Mouse (Mus musculus) MEL-GATA-1-ER (cell line): ENCODE data around the gene Slc12a1.
"Not testable (repeated sequence)": the region's sequence is repeated elsewhere in the genome, so short reads cannot be mapped to it uniquely, and the experiment has no call there.

Experiments
- DNase-seq: peaks from one replicate; pipeline ENCODE4 v3.0.0-alpha.2; 2012; ENCODE audit warnings: low read depth; ENCODE audit errors: extremely low read depth

Slc12a1 gene

DNA sequence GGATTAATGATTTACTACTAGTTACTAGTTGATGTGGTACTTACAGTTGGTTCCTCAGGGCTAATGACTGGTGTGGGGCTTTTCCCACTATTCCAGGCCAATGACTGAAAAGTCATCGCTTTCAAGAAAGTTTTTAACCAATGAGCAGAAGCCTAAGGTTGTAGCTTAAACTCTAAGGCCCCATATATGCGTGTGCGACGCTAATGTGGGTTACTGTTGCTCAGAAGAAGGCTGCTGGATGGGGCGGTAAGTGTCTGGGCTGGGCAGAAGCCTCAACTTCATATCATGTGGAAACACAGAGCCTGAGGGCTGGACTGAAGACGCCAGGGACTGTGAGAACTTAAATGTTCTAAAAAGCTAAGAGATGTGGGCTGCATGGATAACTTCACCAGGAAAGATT is at the start of gene Slc12a1:
Slc12a1 (plus strand) TSS at position 118 of the 400 bp plus-strand sequence.
- DNase-seq = no peak

DNA sequence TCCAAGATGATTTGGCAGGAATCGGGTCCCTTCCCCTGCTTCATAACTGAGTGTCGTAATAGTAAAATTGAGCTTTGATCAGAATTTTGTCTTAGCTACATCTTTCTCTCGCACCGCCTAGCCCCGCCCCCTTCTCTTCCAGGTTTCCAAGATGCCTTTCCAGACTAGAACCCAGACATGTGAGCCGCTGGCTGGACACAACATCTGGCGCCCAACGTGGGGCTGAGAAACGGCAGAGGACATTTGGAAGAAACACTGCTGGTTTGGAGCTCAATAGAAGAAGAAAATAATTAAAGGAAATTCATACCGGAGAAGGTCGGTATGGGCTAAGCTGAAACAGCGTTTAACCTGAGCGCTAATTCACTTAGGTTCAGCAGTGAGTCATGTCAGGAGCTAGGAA is 47.8 kb upstream of the Slc12a1 start:
- not testable (repeated sequence) for DNase-seq

DNA sequence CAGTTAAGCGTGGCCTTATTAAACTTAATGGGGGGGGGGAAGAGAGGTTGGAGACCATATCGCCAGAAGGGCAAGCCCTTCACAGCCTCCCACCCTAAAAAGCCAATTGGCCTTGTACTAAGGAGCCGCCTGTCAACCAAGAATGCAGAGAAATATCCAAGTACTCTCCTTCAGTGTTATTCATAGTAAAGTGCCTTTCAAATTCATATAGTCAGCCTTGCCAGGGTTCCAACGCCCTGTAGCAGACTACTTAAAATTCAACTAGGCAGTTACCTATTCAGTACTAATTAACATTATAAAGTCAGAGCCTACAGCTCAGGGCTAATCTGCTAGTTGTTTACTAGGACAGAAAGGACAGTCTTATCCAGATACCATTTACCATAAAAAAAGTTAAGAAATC is 45.8 kb upstream of the Slc12a1 start:
- not testable (repeated sequence) for DNase-seq

DNA sequence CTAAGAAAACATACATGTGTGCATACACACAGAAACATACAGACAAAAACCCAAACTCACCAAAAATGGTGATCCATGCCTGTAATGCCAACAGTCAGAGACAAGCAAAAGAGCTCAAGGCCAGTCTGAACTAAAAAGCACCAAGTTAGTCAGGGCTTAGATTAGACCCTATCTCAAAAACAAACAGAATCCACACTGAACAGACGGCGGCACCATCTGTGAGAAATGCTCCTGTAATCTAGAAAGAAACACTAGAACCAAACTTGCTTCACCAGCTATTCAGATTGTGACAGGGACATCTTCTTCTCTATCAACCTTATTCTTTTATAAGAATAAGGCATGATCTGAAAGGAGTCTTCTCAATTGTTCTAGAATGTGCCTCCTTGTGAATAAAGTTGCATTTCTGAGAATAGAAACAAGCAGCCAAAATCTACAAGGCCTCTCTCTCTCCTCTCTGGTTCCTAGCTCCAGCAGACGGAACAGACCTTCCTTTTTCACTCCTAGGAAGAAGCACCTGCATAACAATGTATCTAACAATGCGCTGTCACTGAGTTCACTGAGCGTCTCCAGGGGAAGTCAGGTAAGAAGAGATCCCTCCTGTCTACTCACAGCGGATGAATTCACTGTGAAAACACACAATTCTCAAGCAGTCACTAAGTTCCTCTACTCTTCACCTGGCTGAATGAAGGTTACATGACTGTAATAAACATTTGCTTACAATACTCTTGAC is 32.8 kb upstream of the Slc12a1 start:
- DNase-seq = no peak

DNA sequence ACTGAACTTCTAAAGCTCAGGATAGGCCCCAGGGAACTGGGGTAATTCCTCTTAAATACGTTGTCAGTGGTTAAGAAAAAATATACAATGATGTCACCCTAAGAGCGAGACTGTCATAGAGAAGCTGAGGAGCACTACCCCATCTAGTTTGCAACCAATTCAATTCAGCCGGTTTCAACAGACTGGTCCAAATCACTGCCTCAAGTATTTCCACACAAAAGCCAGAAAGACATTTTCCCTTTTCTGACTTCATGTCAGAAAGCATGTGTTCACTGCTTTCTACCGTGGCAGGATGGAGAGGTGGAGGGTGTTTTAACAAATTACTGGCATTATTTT is 30.0 kb upstream of the Slc12a1 start:
- no peak for DNase-seq

DNA sequence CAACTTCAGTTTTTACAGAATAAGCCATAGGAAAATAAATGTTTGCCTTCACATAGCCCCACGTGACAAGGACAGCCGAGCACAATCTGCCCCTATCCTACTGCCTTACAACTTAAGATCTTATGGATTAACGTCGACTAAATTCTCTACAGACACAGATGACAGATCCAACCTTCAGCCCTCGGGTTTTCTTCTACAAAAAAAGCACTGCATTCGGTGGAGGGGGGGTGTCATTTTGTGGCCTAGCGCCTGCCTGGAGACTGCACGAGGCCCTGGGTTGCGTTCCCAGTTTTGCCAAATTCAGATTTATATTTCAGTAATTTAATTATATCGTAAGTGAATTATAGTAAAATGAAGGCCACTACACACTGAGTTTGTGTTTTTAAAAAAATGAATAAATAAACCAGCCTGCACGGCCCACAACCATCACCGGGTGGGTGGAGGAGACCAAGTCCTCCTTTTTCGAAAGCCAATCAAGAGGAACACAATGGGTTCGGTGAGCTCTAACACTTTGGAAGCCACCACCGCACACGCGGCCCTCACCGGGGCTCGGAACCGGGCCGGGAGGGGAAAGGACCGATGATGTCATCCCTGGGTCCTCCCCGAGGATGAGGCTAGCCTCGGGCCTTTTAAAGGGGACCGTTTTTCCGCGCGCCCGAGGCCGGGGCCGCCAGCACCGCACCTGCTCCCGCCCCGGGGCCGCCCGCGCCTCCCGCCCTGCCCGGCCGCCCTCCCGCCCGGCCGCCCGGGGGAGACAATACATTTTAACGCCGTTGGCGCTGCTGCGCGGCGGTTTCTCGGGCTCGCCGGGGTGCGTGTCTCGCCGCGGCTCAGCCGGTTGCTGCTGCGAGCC is 29.5 kb upstream of the Slc12a1 start:
- no peak for DNase-seq

DNA sequence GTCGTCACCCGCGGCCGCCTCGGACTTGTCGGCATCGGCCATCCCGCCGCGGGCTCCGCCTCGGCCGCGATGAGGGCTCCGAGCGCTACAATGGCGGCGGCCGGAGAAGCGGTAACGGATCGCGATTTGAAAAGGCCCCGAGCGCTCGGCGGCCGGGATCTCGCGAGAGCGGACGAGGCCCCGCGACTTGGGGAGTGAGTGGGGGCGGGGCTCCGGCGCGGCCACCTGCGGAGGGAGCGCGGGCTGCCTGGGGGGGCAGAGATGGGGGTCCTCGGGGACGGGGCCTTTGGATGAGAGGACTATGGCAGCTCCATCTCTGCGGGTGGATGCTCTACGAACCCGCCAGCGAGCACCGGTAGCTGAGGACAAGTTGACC is 28.8 kb upstream of the Slc12a1 start, which contains the start of gene Myef2:
Myef2 (minus strand) TSS at position 185 of the 376 bp plus-strand sequence.
- DNase-seq = no peak

DNA sequence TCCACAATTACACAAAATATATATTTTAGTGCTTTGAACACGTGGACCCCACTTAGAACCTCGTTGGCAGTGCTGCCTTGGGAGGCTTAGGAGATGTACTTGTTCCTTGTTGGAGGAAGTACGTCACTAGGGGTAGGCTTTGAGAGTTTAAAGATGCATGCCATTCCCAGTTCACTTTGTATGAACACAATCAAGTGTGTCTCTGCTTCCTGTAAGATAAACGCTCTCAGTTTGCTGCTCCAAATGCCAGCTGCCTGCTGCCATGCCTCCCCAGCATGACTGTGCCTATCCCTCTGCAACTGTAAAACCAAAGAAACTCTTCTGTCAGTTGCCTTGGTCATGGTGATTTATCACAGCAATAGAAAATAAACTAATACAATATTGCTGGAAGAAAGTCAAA is 26.5 kb upstream of the Slc12a1 start:
- peak; percentile 43 for DNase-seq

DNA sequence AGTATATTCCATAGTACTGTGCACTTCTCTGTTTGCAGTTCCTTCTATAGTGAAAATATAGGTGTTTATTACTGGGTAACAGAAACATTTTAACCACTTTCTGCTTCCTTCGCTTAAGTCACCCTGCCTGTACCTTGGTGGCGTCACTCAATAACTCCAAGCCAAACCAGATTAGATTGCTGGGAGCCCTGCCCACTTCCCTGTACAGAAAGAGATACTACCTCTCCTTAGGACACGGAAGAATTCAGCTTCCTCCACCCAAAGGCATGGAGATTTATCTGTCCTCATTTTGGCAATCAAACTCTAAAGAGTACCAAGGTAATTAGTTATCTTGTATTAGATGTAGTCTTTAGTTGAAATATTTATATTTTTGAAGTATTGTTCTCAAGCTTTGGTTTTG is 25.5 kb upstream of the Slc12a1 start:
- DNase-seq = no peak

DNA sequence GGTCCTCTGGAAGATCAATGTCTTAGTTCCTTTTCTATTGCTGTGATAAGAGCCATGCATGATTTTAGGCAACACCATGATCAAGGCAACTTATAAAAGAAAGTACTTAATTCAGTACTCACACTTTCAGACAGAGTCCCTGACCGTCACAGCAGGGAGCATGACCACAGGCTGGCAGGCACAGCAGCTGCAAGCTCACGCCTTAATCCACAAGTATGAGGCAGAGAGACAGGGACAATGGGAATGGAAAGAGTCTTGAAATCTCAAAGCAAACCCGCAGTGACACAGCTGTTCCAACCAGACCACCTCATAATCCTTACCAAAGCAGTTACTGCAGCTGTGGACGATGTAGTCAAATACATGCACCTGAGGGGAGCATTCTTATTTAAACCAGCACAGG is 18.2 kb upstream of the Slc12a1 start:
- DNase-seq = no peak

DNA sequence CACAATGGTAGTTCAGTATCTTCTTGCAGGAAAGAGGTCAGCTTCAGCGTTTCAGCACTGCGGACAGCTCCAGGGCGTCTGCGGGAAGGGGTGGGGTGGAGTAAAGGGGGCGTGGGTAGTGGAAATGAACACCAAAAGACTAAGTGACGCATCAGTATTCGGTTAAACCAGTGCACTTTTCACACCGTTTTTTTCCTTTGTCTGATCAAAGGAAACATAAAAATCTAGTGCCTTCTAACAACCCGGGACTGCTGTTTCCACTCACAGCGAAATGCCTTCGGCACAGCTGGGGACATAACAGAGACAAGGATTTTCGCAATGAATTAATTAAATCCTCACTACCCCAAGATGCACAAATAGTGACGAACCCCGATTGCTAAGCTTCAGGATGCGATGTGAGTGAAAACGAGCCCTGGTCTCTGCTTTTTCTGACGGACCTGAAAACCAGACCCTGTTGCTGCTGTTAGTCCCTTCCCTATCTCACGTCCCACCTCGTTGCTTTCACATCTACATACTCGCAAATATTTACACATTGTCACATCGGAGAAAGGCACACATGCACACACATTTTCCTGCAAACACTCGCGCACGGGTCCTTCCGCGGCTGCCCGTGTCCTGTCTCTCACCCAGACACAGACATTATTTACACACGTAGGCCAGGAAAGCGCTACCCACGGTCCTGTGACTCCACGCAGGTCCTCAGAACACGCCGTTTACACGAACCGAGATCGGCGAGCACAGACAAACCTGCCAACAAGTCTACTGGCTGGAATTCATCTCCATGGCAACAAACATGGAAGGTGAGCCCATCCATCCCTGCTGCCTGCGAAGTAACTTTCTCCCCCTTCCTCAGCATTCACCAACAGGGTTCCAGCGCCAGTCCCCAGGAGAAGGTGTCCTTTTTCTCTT is 16.1 kb upstream of the Slc12a1 start, which contains the start of gene Ctxn2:
Ctxn2 (plus strand) TSS at position 790 of the 909 bp plus-strand sequence.
- no peak for DNase-seq

DNA sequence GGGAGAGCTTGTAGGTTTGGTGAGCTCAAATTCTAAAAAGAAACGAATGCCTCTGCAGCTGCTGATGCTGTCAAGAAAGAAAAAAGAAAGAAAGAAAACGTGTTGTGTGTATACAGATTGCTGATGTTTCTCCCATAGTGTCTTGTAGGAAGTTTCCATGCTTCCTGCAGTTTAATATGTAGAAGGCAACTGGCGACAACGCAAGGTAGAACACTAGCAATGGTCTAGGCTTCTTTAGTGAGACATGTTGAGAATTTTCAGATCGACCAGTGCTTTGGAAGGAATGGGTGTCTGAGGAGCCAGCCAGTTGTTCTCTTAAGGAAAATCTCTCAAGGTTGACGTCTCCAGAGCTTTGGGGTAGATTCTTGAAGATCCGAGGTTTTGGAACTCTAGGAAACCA is 15.5 kb upstream of the Slc12a1 start:
- DNase-seq = no peak

DNA sequence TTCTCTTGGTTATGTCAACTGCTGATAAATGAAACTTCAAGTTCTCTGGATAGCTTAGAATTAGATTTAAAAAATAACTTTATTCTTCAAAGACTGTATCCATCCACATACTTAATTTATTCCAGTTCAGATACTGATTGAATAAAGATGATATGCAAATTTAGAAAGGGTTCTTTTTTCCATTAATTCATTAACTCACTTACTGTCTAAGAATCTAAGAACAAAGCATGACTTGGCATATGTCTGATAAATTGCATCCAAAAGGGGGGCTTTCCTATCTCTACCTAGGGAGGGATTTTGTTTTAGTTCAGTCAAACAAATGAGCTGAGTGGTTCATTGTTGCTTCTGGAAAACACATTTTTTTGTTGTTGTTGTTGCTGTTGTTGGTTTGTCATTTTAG is 10.0 kb upstream of the Slc12a1 start:
- DNase-seq = no peak

DNA sequence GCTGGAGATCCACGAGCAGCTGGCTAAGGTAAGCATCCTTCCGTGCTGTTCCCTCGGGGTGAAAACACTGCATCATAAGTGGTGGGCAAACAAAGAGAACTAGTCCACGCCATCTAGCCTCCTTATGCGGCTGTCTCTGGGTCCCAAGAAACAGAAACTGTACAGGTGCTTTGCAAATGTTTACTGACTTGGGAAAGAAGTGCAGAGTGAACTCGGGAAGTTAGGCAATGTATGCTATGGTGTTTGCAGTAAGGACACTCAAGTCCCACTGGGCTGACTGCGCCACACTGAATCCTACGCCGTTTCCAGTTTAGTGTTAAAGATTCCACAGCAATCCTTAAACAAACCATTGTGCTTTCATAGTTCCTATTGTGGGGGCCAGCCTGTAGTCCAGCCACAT is 2.0 kb downstream of the Slc12a1 start:
- DNase-seq = no peak

DNA sequence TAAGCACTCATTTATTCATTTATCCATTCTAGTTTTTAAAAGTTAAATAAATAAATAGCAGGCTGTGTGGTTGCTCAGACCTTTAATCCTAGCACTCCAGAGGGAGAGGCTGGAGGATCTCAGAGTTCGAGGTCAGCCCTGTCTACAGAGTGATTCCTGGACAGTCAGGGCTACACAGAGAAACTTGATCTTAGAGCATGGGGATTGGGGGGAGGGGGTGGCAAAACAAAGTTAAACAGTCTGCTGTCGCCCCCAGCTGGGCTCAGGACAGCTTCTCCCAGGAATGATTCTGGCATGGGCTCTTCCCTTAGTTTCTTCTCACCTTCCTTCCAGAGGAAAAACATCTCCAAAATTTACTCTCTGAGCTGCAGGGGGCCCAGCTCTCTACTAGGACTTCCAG is 3.2 kb downstream of the Slc12a1 start:
- DNase-seq = no peak

DNA sequence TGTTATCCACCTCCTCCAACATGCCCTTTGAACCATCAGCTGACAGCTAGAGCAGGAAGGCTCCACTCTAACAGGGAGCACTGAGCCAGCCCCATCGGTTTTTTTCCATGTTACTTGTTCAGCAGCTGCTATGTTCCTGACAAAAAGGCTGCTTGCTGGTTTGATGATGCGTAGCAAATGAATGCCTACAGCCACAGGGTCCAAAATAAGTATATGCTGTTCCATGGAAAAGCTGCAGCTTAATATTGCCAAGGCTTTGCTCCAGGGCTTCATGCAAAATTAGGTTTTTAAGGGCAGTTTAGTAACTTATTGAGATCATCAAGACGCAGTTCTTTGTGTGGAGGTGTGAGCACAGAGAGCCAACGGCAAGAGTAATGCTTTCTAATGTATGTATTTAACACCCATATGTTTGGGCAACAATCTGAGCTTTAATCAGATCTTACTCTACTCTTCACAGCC is 9.7 kb downstream of the Slc12a1 start:
- DNase-seq = no peak

DNA sequence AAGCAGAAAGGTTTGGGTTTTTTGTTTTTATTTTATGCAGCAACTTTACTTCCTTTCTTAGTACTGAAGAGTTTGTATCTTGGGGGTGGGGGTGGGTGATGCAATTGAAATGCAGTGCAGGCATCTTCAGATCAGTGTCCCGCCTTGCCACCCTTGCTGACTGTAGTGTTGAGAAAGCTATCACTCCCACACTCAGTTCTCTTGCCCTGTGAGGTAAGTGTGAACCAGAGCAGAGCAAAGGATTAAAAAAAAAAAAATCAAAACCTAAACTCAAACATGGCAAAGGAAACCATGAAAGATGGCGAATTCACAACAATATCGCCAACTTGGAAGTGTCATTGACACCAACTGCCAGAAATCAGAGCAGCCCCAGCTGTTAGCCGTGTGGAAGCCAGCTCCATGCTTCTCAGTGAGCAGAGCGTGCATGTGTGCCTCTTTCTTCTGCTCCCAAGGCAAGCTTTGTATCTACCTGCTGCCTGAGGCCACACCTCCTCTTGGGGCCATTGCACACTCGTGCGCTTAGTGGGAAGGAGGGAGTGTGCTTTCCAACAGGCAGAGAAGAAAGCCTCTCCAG is 26.0 kb downstream of the Slc12a1 start:
- no peak for DNase-seq

DNA sequence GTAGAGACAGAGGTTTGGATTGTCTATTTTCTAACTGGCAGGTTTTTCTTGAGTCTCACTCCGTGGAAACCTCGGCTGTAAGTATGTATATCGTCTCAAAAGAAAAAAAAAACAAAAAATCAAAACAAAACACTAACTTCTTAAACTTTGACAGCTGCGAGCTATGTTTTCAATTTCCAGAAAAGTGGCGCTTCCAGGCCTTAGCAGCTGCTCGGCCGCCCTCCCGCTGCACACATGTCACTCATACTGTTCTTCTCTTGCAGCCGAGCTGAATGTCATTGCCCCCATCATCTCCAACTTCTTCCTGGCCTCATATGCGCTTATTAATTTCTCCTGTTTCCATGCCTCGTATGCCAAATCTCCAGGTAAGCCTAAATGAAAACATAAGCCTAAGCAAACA is 35.6 kb downstream of the Slc12a1 start:
- no peak for DNase-seq

DNA sequence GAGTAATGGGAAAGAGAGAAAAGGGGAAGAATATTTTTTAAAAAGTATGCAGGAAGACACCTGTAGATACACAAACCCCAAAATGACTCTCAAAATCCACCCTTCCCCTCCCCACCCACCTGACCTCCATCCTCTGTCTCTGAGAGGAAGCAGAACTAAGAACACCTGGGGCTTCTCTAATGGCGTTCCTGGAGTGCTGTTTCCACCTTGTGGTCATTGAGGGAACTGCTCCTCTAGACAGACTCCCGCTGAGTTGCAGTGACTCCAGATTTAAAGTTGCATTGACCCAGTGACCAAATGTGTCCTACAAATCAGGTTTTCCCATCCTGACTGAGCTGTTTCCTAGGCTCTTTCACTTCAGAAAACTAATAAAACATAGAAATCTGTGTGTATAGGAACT is 36.9 kb downstream of the Slc12a1 start:
- DNase-seq = peak; percentile 20

DNA sequence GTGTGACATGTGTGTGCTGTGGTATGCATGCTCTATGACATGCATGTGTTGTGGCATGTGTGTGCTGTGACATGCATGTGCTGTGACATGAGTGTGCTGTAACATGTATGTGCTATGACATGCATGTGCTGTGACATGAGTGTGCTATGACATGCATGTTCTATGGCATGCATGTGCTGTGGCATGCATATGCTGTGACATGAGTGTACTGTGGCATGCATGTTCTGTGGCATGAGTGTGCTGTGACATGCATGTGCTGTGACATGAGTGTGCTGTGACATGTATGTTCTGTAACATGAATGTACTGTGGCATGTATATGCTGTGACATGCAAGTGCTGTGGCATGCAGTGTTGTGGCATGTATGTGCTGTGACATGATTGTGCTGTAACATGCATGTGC is 40.6 kb downstream of the Slc12a1 start:
- DNase-seq = no peak

DNA sequence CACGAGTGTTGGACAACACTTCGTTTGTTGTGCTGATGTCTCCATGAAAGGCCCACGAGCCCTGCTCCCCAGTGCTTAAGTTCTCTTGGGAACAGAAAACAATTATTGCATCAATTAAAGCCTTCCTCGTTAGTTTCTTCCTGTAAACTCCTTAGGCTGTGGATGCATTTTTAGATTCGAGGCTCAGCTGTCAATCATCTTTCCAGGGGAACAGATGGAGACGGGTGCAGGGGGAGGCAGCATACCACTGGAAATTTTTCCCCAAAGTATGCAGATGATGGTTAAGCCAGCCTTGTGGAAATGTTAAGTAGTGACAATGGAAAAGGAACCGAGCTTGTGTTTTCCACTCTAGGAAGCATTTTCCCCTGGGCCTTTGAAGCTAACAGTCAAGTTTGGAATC is 44.5 kb downstream of the Slc12a1 start:
- no peak for DNase-seq
